Mouse (Mus musculus): ENCODE results near the gene Gm10309. TPM values are rescaled to one million over a fixed set of nuclear protein-coding genes. Genes with fewer than 3 reads are reported as not detected.

Gene Gm10309
- polyA plus RNA-seq, 2 experiments: 0.03 to 0.47 TPM

DNA sequence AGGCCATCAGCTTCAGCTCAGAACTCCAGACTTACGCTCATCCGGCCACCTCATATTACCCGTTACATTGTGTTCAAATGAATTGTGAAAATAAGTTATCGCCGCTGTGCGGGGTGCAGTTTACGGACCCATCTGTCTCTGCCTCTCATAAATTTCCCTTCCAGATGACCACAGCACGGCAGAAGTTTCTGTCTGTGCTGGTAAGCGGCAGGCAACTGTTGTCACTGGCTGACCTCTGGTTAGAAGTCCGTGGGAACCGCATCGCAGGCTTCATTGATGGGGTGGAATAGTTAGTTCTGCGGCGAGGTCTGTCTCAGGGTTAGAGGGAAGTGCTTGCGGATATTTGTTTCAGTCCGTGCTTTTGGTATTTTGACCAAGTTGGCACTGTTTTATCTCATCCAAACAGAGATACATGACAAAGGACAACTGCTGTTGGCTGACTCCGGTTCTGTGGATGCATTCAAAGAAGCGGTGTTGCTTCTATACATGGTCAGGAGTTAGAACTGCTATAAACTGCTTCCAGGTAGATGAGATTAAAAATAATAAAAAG lies 34.9 kb upstream of the Gm10309 start:
- ATAC-seq (ENCODE audit: low FRiP score, low read depth) (no peak), DNase-seq (ENCODE audit: low spot score) (no peak)
- no peaks in the 10 kb centered on the region for H3K9me3 ChIP-seq (ENCODE audit: control insufficient read depth, low read length)
- no peak for TF ChIP-seq POLR2A (IDR thresholded peaks at IDR 0.05; ENCODE audit: borderline replicate concordance, extremely low read depth, insufficient read depth, insufficient read length)
- H3K4me1 ChIP-seq (ENCODE audit: control insufficient read depth, insufficient read depth, low read length): peaks cover 4% of the 10 kb centered on the region; the same call in 1 of the 2 replicates
- H3K27ac ChIP-seq (replicated peaks; ENCODE audit: low read depth, low read length): no peak overlapping the region
- H3K27me3 ChIP-seq (ENCODE audit: control insufficient read depth, insufficient read depth, low read length): no peaks in the 10 kb centered on the region
- no peak overlapping the region for H3K4me3 ChIP-seq (replicated peaks; ENCODE audit: low read length)
- no peak overlapping the region for H3K9ac ChIP-seq (ENCODE audit: low read depth, low read length, severe bottlenecking)
- H3K36me3 ChIP-seq (ENCODE audit: control insufficient read depth, insufficient read depth, low read length): no peaks in the 10 kb centered on the region
- 77% methylated on average over 18 of the region's 18 CpGs for WGBS
- no peak overlapping the region for H3K4me2 ChIP-seq (replicated peaks; ENCODE audit: low read depth, low read length, severe bottlenecking)

DNA sequence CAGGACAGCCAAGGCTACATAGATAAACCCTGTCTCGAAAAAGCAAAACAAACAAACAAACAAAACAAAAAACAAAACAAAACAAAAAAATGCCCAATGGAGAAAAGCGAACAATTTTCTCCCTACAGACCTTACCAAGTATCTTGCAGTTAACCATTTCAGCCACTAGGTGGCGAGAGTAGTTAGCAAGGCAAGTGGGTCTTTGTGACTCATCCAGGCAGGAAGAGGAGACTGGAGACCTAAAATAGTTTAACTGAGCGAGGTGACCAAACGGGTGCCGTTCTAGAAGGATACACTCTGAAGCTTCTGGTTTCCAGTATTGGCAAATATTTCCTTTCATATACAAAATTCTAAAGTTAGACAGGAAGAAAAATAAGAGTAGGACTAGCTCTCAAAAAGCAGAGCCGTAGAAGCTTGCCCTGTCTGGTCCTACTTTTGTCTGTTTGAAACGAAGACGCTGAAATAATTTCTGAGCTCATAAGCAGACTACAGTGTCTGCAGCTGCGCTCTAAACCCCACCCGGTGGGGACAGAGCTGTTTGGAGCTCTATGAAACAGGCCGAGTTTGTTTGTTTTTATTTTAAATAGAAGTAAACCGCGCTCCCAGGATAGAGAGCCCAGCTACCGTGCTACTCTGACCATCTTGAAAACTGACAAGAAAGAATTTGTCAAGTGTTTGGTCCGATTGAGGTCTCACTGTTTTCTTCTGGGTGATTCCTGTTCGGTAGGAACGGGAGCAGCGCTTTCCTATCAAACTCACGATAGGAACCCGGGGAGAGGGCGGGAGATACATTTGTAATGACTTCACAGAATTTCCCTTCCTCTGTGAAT lies 31.0 kb upstream of the Gm10309 start:
- peak overlapping the region; percentile 38 for H3K4me2 ChIP-seq (replicated peaks; ENCODE audit: low read depth, low read length, severe bottlenecking)
- H3K9me3 ChIP-seq (ENCODE audit: control insufficient read depth, low read length): no peaks in the 10 kb centered on the region
- ATAC-seq (ENCODE audit: low FRiP score, low read depth): peak; percentile 48
- no peak overlapping the region for H3K4me3 ChIP-seq (replicated peaks; ENCODE audit: low read length)
- no peaks in the 10 kb centered on the region for H3K36me3 ChIP-seq (ENCODE audit: control insufficient read depth, insufficient read depth, low read length)
- WGBS: 41% methylated on average over 22 of the region's 22 CpGs
- H3K27me3 ChIP-seq (ENCODE audit: control insufficient read depth, insufficient read depth, low read length): no peaks in the 10 kb centered on the region
- H3K9ac ChIP-seq (ENCODE audit: low read depth, low read length, severe bottlenecking): peak overlapping the region; percentile 1; the same call in 1 of the 2 replicates
- peaks cover 8% of the 10 kb centered on the region for H3K4me1 ChIP-seq (ENCODE audit: control insufficient read depth, insufficient read depth, low read length)
- peak; percentile 89 for DNase-seq (ENCODE audit: low spot score)
- H3K27ac ChIP-seq (replicated peaks; ENCODE audit: low read depth, low read length): peak overlapping the region; percentile 44; the same call in 1 of the 2 replicates
- no peak for TF ChIP-seq POLR2A (IDR thresholded peaks at IDR 0.05; ENCODE audit: borderline replicate concordance, extremely low read depth, insufficient read depth, insufficient read length)

DNA sequence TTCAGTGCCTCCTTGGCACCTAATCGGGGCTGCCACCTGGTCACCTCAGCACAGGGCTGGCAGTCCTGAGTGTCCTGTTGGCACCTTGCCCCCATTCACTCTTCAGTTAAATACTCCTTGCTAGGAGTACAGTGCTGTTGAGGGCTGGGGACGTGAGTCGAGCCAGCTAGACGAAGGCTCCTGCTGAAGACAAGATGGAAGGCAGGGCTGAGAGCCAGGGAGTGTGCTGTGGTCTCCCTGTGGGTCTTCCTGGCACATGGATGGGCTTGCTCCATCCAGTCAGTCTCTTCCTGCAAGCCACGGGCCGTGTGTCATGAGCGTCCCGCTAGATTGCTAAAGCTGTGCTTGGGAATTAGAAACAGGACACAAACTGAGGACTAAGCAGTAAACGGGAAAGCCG lies 30.1 kb upstream of the Gm10309 start:
- Histone ChIP-seq H3K36me3 (ENCODE audit: control insufficient read depth, insufficient read depth, low read length) (no peaks in the 10 kb centered on the region), H3K4me2 (replicated peaks; ENCODE audit: low read depth, low read length, severe bottlenecking) (no peak overlapping the region), H3K4me3 (replicated peaks; ENCODE audit: low read length) (no peak overlapping the region), H3K9me3 (ENCODE audit: control insufficient read depth, low read length) (no peaks in the 10 kb centered on the region), H3K4me1 (ENCODE audit: control insufficient read depth, insufficient read depth, low read length) (peaks cover 8% of the 10 kb centered on the region), H3K27me3 (ENCODE audit: control insufficient read depth, insufficient read depth, low read length) (no peaks in the 10 kb centered on the region), H3K9ac (ENCODE audit: low read depth, low read length, severe bottlenecking) (no peak overlapping the region), H3K27ac (replicated peaks; ENCODE audit: low read depth, low read length) (no peak overlapping the region)
- ATAC-seq (ENCODE audit: low FRiP score, low read depth) (no peak), DNase-seq (ENCODE audit: low spot score) (no peak)
- 73% methylated on average over 10 of the region's 10 CpGs for WGBS
- TF ChIP-seq POLR2A (IDR thresholded peaks at IDR 0.05; ENCODE audit: borderline replicate concordance, extremely low read depth, insufficient read depth, insufficient read length): no peak

DNA sequence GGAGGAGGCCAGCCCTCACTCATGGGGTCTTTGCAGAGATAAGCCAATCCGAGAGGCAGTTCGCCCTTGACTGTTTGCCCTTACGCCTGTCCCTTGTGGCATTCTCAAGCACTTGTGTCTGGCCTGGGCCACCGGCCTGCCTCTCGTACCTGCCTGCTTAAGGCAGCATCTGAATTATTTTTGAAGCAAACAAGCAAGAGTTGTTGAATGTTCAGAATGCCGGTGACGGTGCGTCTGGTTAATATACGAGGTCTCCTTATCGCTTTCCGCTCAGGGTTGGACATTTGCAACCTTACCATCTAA lies 28.5 kb upstream of the Gm10309 start:
- no peak for TF ChIP-seq POLR2A (IDR thresholded peaks at IDR 0.05; ENCODE audit: borderline replicate concordance, extremely low read depth, insufficient read depth, insufficient read length)
- H3K4me3 ChIP-seq (replicated peaks; ENCODE audit: low read length): no peak overlapping the region
- peaks cover 8% of the 10 kb centered on the region for H3K4me1 ChIP-seq (ENCODE audit: control insufficient read depth, insufficient read depth, low read length)
- H3K27me3 ChIP-seq (ENCODE audit: control insufficient read depth, insufficient read depth, low read length): no peaks in the 10 kb centered on the region
- H3K4me2 ChIP-seq (replicated peaks; ENCODE audit: low read depth, low read length, severe bottlenecking): no peak overlapping the region
- ATAC-seq (ENCODE audit: low FRiP score, low read depth) (no peak), DNase-seq (ENCODE audit: low spot score) (no peak)
- WGBS: 85% methylated on average over 11 of the region's 11 CpGs
- no peak overlapping the region for H3K9ac ChIP-seq (ENCODE audit: low read depth, low read length, severe bottlenecking)
- no peaks in the 10 kb centered on the region for H3K9me3 ChIP-seq (ENCODE audit: control insufficient read depth, low read length)
- no peak overlapping the region for H3K27ac ChIP-seq (replicated peaks; ENCODE audit: low read depth, low read length)
- H3K36me3 ChIP-seq (ENCODE audit: control insufficient read depth, insufficient read depth, low read length): no peaks in the 10 kb centered on the region

DNA sequence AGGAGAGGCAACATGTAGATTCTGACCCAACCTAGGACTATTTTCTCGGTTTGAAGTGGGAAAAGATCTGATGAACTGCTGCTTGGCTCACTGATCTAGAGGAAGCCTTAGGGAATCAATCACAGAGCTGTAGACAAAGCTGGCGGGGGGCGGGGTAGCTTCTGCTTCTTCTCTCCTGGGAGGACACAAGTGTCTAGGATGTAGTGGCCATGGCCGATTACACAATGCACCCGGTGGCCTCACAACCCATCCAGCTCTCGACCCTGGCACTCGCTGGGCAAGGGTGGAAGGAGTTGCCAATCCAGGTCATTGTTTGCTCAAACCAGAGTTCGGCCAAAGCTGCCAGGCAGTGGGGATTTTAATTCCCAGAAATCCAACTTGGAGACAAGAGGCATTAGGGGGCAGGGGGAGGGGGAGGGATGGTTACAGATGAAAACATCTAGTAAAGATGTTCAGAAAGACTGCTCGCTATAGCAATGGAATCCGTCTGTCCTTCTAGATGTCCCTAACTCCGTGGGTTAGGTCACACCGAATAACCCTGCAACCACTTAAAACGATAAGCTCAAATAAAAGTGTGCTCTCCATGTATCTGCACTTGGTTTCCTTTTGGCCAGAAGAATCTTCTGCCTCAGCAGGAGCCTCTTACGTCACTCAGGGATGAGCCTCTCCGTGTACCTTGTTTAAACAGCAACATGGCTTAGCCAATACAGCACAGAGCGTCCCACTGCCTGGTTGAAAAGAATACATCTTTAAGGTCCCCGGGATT lies 27.9 kb upstream of the Gm10309 start:
- Histone ChIP-seq H3K36me3 (ENCODE audit: control insufficient read depth, insufficient read depth, low read length) (no peaks in the 10 kb centered on the region), H3K27me3 (ENCODE audit: control insufficient read depth, insufficient read depth, low read length) (no peaks in the 10 kb centered on the region), H3K9ac (ENCODE audit: low read depth, low read length, severe bottlenecking) (no peak overlapping the region), H3K4me1 (ENCODE audit: control insufficient read depth, insufficient read depth, low read length) (peaks cover 8% of the 10 kb centered on the region), H3K4me2 (replicated peaks; ENCODE audit: low read depth, low read length, severe bottlenecking) (no peak overlapping the region), H3K4me3 (replicated peaks; ENCODE audit: low read length) (no peak overlapping the region), H3K27ac (replicated peaks; ENCODE audit: low read depth, low read length) (no peak overlapping the region), H3K9me3 (ENCODE audit: control insufficient read depth, low read length) (no peaks in the 10 kb centered on the region)
- no peak for TF ChIP-seq POLR2A (IDR thresholded peaks at IDR 0.05; ENCODE audit: borderline replicate concordance, extremely low read depth, insufficient read depth, insufficient read length)
- 79% methylated on average over 17 of the region's 17 CpGs for WGBS
- no peak for ATAC-seq (ENCODE audit: low FRiP score, low read depth)
- no peak for DNase-seq (ENCODE audit: low spot score)
